Mouse (Mus musculus): ENCODE measurements at regions not wholly inside any gene's neighbourhood (a gene's known extent, or its start where the extent isn't known, plus 50 kb on each side); places are given as distances from the start of the nearest gene placed in this dataset.

DNA sequence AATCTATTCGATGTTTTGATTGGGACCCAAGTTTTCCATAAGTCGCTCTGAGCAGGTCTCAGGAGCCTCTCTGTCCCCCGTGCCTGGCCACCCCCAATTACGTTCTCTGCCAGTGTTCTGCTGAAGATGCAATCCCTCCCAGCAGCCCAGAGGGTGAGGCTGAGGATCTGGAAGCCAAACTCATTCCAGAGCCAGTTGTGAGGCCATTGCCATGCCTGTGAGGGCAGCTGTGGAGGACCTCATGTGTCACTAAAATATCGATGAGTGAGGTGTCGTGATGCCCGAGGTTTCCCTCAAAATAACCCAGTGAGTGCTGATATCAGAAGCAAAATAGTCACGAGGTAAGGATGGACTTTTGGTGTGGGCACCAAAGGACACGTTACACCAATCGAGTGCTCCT is 93.1 kb upstream of the Mvb12b start:
- no peak for ATAC-seq (replicated peaks; ENCODE audit: insufficient number of reproducible peaks, insufficient read depth, low FRiP score, low read depth)
- WGBS = 73% methylated on average over 10 of the region's 10 CpGs
- Histone ChIP-seq H3K36me3 (no peaks in the 10 kb centered on the region), H3K4me1 (replicated peaks) (no peaks in the 10 kb centered on the region), H3K9me3 (replicated peaks) (no peaks in the 10 kb centered on the region), H3K4me2 (no peak overlapping the region), H3K4me3 (no peak overlapping the region), H3K9ac (no peak overlapping the region), H3K27ac (no peak overlapping the region), H3K27me3 (no peaks in the 10 kb centered on the region)

GRCm38 (mm10) chr2:33979276-33979675 is 91.5 kb upstream of the Mvb12b start:
- no peaks in the 10 kb centered on the region for H3K9me3 ChIP-seq (replicated peaks)
- 0 out of 2 replicates have a peak, but pooled peaks cover 2% of the 10 kb centered on the region for H3K27me3 ChIP-seq
- no peak overlapping the region for H3K4me2 ChIP-seq
- no peaks in the 10 kb centered on the region for H3K4me1 ChIP-seq (replicated peaks)
- no peak overlapping the region for H3K4me3 ChIP-seq
- H3K27ac ChIP-seq = no peak overlapping the region
- H3K36me3 ChIP-seq = no peaks in the 10 kb centered on the region
- no peak overlapping the region for H3K9ac ChIP-seq
- ATAC-seq (replicated peaks; ENCODE audit: insufficient number of reproducible peaks, insufficient read depth, low FRiP score, low read depth) = no peak

GRCm38 (mm10) chr2:33978550-33978949 is 90.8 kb upstream of the Mvb12b start:
- Histone ChIP-seq H3K4me1 (replicated peaks) (no peaks in the 10 kb centered on the region), H3K9ac (no peak overlapping the region), H3K27ac (no peak overlapping the region), H3K27me3 (0 out of 2 replicates have a peak, but pooled peaks cover 3% of the 10 kb centered on the region), H3K36me3 (no peaks in the 10 kb centered on the region), H3K4me2 (no peak overlapping the region), H3K9me3 (replicated peaks) (no peaks in the 10 kb centered on the region), H3K4me3 (no peak overlapping the region)
- 78% methylated on average over 4 of the region's 4 CpGs for WGBS
- ATAC-seq (replicated peaks; ENCODE audit: insufficient number of reproducible peaks, insufficient read depth, low FRiP score, low read depth) = no peak

DNA sequence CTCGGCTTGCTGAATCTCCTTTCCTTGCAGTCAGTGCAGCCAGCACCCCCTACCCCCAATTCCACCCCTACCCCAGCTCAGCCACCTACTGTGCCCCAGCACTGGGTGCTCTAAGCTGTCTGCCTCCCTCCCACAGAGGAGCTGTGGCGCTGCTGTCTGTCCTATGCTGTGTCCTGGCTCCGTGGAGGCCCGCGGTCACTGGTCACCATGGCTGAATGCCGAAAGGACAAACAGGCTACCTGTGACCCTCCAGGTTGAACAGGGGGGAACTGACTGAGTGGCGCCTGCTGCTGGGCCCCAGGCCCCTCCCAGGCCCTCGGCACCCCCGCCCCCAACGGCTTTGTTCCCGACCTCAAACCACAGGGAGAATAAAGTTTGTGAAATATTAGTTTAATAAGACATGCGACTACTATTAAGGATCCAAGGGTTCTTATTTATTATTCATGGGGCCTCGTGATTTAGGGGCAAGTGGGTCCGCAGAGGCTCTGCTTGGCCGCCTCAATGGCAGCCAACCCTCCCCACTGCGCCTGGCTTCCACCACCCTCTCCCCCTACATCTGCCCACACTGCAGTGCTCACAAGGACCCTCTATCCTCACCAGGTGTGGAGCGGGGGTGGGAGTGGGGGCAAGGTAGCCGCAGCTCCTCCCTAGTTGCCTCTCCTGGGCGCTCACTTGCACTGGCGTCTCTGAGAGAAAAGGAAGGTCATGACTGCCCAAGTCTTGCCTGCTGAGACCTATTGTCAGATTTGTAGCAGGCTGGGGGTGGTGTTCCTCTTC is 90.0 kb upstream of the Mvb12b start:
- Histone ChIP-seq H3K9ac (no peak overlapping the region), H3K36me3 (no peaks in the 10 kb centered on the region), H3K27ac (no peak overlapping the region), H3K27me3 (0 out of 2 replicates have a peak, but pooled peaks cover 3% of the 10 kb centered on the region), H3K4me1 (replicated peaks) (no peaks in the 10 kb centered on the region), H3K4me3 (no peak overlapping the region), H3K9me3 (replicated peaks) (no peaks in the 10 kb centered on the region), H3K4me2 (no peak overlapping the region)
- 73% methylated on average over 20 of the region's 20 CpGs for WGBS
- no peak for ATAC-seq (replicated peaks; ENCODE audit: insufficient number of reproducible peaks, insufficient read depth, low FRiP score, low read depth)

GRCm38 (mm10) chr2:33977151-33977550 is 89.4 kb upstream of the Mvb12b start:
- H3K4me3 ChIP-seq = no peak overlapping the region
- H3K4me1 ChIP-seq (replicated peaks) = no peaks in the 10 kb centered on the region
- no peak for ATAC-seq (replicated peaks; ENCODE audit: insufficient number of reproducible peaks, insufficient read depth, low FRiP score, low read depth)
- no peaks in the 10 kb centered on the region for H3K36me3 ChIP-seq
- H3K9ac ChIP-seq = no peak overlapping the region
- H3K27me3 ChIP-seq = 0 out of 2 replicates have a peak, but pooled peaks cover 3% of the 10 kb centered on the region
- H3K4me2 ChIP-seq = no peak overlapping the region
- H3K27ac ChIP-seq = no peak overlapping the region
- no peaks in the 10 kb centered on the region for H3K9me3 ChIP-seq (replicated peaks)
- 92% methylated on average over 5 of the region's 5 CpGs for WGBS

DNA sequence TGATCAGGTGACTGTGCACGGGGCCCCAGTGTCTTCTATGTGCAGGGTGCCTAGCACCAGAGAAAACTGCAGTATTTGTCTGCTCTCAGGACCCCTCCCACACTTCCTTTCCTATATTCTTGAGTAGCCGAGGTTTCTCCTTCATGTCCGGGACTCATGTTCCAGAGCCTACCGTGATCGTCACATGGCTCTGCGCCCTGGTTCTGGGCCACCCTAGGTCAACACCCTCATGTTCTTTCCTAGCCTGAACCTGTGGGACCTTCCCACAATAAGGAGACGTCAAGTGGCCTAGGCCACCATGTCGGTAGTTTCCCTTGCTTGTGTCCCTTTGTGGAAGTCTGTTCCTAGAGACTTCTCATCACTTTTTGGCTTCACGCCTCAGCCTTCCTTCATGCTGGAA is 88.4 kb upstream of the Mvb12b start:
- Histone ChIP-seq H3K4me2 (no peak overlapping the region), H3K36me3 (no peaks in the 10 kb centered on the region), H3K9me3 (replicated peaks) (no peaks in the 10 kb centered on the region), H3K9ac (no peak overlapping the region), H3K4me3 (no peak overlapping the region), H3K27ac (no peak overlapping the region), H3K4me1 (replicated peaks) (no peaks in the 10 kb centered on the region), H3K27me3 (0 out of 2 replicates have a peak, but pooled peaks cover 3% of the 10 kb centered on the region)
- 78% methylated on average over 9 of the region's 9 CpGs for WGBS
- ATAC-seq (replicated peaks; ENCODE audit: insufficient number of reproducible peaks, insufficient read depth, low FRiP score, low read depth) = no peak

DNA sequence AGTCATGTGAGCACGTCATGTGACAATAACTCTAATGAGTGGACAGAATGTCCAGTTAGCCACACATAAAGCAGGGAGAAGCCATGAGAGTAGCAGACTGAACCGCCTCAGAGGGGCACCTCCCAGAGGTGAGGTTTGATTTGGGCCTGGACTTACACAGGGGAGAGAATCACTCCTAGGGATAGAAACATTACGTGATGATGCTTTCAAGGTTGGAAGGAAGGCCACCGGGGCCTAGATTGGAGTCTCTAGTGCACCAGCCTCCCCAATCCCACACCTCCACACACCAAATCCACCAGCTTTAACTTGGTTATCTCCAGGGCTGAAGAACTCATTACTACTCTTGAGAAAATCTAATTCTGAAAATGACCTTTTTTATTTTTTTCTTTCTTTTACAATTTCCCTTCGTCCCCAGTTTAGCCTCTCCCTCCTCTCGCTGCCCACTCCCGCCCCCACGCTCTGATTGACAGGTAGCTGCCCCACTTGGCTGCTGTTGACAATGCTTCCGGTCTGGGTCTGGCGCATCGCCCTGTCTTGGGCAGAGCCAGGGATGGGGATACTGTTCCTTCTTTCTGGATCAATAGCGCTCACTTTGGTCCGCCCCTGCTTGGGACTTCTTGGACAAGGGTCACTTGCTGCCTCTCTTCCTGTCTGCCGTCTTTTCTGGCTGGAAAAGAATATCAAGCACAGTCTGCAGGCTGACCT is 87.8 kb upstream of the Mvb12b start:
- Histone ChIP-seq H3K27me3 (0 out of 2 replicates have a peak, but pooled peaks cover 3% of the 10 kb centered on the region), H3K9me3 (replicated peaks) (no peaks in the 10 kb centered on the region), H3K4me3 (no peak overlapping the region), H3K27ac (no peak overlapping the region), H3K9ac (no peak overlapping the region), H3K4me2 (peak overlapping the region; percentile 40; the same call in 1 of the 2 replicates), H3K36me3 (no peaks in the 10 kb centered on the region), H3K4me1 (replicated peaks) (no peaks in the 10 kb centered on the region)
- WGBS = 74% methylated on average over 14 of the region's 14 CpGs
- no peak for ATAC-seq (replicated peaks; ENCODE audit: insufficient number of reproducible peaks, insufficient read depth, low FRiP score, low read depth)

GRCm38 (mm10) chr2:33974737-33975422 is 87.1 kb upstream of the Mvb12b start:
- Histone ChIP-seq H3K4me2 (no peak overlapping the region), H3K36me3 (no peaks in the 10 kb centered on the region), H3K27me3 (0 out of 2 replicates have a peak, but pooled peaks cover 3% of the 10 kb centered on the region), H3K9ac (no peak overlapping the region), H3K27ac (no peak overlapping the region), H3K9me3 (replicated peaks) (no peaks in the 10 kb centered on the region), H3K4me3 (no peak overlapping the region), H3K4me1 (replicated peaks) (no peaks in the 10 kb centered on the region)
- 72% methylated on average over 15 of the region's 15 CpGs for WGBS
- ATAC-seq (replicated peaks; ENCODE audit: insufficient number of reproducible peaks, insufficient read depth, low FRiP score, low read depth) = no peak

DNA sequence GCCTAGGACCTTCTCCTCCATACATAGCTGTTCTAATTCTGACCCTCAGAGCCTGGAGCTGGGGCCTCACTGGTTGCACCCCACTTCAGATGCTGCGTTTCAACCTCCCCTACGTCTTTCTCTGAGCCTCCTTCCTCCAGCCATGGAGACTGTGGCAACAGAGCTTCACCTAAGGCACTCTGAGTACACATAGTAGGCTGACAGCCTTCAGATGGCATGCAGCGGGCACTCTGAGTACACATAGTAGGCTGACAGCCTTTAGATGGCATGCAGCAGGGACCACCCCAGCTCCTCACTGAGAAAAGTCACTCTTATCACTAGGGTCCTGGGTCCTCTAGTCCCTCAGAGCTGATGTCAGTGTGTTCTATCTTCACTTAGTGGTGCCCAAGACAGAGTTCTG is 86.3 kb upstream of the Mvb12b start:
- WGBS = 81% methylated on average over 3 of the region's 3 CpGs
- H3K9ac ChIP-seq = no peak overlapping the region
- no peak overlapping the region for H3K27ac ChIP-seq
- H3K36me3 ChIP-seq = no peaks in the 10 kb centered on the region
- no peaks in the 10 kb centered on the region for H3K4me1 ChIP-seq (replicated peaks)
- 0 out of 2 replicates have a peak, but pooled peaks cover 7% of the 10 kb centered on the region for H3K27me3 ChIP-seq
- H3K9me3 ChIP-seq (replicated peaks) = no peaks in the 10 kb centered on the region
- H3K4me2 ChIP-seq = no peak overlapping the region
- no peak for ATAC-seq (replicated peaks; ENCODE audit: insufficient number of reproducible peaks, insufficient read depth, low FRiP score, low read depth)
- no peak overlapping the region for H3K4me3 ChIP-seq

DNA sequence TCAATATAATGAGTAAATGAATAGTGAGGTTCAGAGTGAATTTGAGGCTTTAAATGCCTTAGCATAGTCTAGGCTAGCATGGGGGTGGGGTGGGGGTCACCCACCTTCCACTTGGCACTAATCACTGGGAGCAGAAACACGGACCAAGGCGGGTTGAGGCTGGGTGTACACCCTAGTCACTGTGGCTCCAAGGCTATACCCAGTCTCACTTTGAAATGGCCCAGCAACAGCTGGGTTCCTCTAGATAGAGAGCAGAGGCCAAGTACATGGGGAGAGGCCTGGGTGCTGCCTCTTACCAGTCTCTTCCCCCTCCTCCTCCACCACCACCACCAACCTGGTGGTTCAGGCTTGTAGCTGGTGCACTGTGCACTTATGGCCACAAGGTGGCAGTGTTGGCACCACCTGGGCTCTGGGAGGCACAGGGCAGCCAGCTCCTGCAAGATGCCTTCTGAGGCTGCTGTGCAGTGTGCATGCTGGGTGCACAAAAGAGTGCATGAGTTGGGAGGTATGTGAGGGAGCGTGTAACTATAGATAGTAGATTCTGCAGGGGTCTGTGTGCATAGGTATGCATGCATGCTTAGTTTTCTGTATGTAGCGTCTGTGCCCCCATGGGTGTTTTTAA is 85.6 kb upstream of the Mvb12b start:
- WGBS = 71% methylated on average over 4 of the region's 4 CpGs
- 0 out of 2 replicates have a peak, but pooled peaks have one; percentile 58 for ATAC-seq (replicated peaks; ENCODE audit: insufficient number of reproducible peaks, insufficient read depth, low FRiP score, low read depth)

GRCm38 (mm10) chr2:33966984-33967421 is 79.3 kb upstream of the Mvb12b start:
- Histone ChIP-seq H3K27ac (no peak overlapping the region), H3K9me3 (replicated peaks) (no peaks in the 10 kb centered on the region), H3K4me1 (replicated peaks) (peaks cover 11% of the 10 kb centered on the region), H3K27me3 (peaks cover 36% of the 10 kb centered on the region), H3K4me3 (peak overlapping the region; percentile 13; the same call in 1 of the 2 replicates), H3K36me3 (no peaks in the 10 kb centered on the region), H3K9ac (no peak overlapping the region), H3K4me2 (peak overlapping the region; percentile 38)
- 0 out of 2 replicates have a peak, but pooled peaks have one; percentile 41 for ATAC-seq (replicated peaks; ENCODE audit: insufficient number of reproducible peaks, insufficient read depth, low FRiP score, low read depth)
- 25% methylated on average over 7 of the region's 7 CpGs for WGBS

More for the DNA sequence above, 85.6 kb upstream of the Mvb12b start:
- no peak overlapping the region for H3K9ac ChIP-seq
- H3K4me3 ChIP-seq = no peak overlapping the region
- no peak overlapping the region for H3K4me2 ChIP-seq
- no peaks in the 10 kb centered on the region for H3K36me3 ChIP-seq
- H3K9me3 ChIP-seq (replicated peaks) = no peaks in the 10 kb centered on the region
- H3K27me3 ChIP-seq = 0 out of 2 replicates have a peak, but pooled peaks cover 7% of the 10 kb centered on the region
- H3K4me1 ChIP-seq (replicated peaks) = no peaks in the 10 kb centered on the region
- H3K27ac ChIP-seq = no peak overlapping the region
